In genomic region chr5:33247387-33247786, GRCm38 (mm10) we compare ENCODE assay signal across 9 mouse cellular contexts. TPM values are rescaled to one million over a fixed set of nuclear protein-coding genes. Genes with fewer than 3 reads are reported as not detected.
A peak's percentile ranks its signal among the peaks of the same experiment; 100 is the strongest.
DNase-seq lines count a peak whose midpoint lies in the region; ATAC-seq and TF ChIP-seq lines count a peak whose summit lies in the region.
"Had no signal": no experiment of that assay in that cellular context is flagged by ENCODE, and none has a peak within 500 bp of the region (broad histone marks: within the 10 kb centered on the region; RNA-seq: fewer than 3 reads in every experiment).

No protein-coding gene starts in this region.

- no peak overlapping the region for H3K4me3 ChIP-seq in kidney, adult 2 months (ENCODE audit: insufficient read depth, low read depth, low read length)
- no peak overlapping the region for H3K4me3 ChIP-seq in intestine, embryonic 15.5 days (replicated peaks)

- peaks cover 4% of the 10 kb centered on the region for H3K36me3 ChIP-seq in kidney, adult 2 months (ENCODE audit: control insufficient read depth, insufficient read depth, low read length)
- peaks cover 56% of the 10 kb centered on the region for H3K36me3 ChIP-seq in intestine, embryonic 15.5 days

- no peak overlapping the region for H3K4me2 ChIP-seq in intestine, embryonic 15.5 days (replicated peaks)

- ATAC-seq in intestine, embryonic 15.5 days: peak; percentile 42; the same call in 1 of the 2 replicates

- WGBS in kidney, adult 2 months: 85% methylated on average over 2 of the region's 2 CpGs
- 94% methylated on average over 2 of the region's 2 CpGs for WGBS in intestine, embryonic 15.5 days

- no peaks in the 10 kb centered on the region for H3K27me3 ChIP-seq in kidney, adult 2 months (replicated peaks; ENCODE audit: control insufficient read depth, insufficient read depth, low read length)
- no peaks in the 10 kb centered on the region for H3K27me3 ChIP-seq in intestine, embryonic 15.5 days (replicated peaks)

- no peak overlapping the region for H3K9ac ChIP-seq in intestine, embryonic 15.5 days

- DNase-seq in kidney, adult 2 months: peak; percentile 27
- DNase-seq in kidney, adult 11 months: no peak
- peak; percentile 26 for DNase-seq in urinary bladder, postnatal 14 days (ENCODE audit: low spot score)
- no peak for DNase-seq in urinary bladder, adult 18-20 months (ENCODE audit: low spot score in 2 of 2)
- DNase-seq in frontal cortex, postnatal 14 days (ENCODE audit: low spot score in 2 of 2): no peak
- no peak for DNase-seq in ovary, postnatal 10 days (ENCODE audit: low spot score)
- DNase-seq: layer of hippocampus, adult 9-11 months; thymus, adult 18-20 months had no signal

- peak; percentile 44; the same call in 1 of the 2 replicates for TF ChIP-seq CTCF in kidney, adult 2 months (conservative IDR thresholded peaks at IDR 0.05; ENCODE audit: insufficient read depth, insufficient read length, low read depth, low read length)

- peaks cover 3% of the 10 kb centered on the region; the same call in 1 of the 2 replicates for H3K4me1 ChIP-seq in kidney, adult 2 months (ENCODE audit: control insufficient read depth, insufficient read depth, low read length)
- peaks cover 14% of the 10 kb centered on the region; the same call in 1 of the 2 replicates for H3K4me1 ChIP-seq in intestine, embryonic 15.5 days (replicated peaks)

- peak overlapping the region; percentile 58 for H3K27ac ChIP-seq in kidney, adult 2 months (ENCODE audit: insufficient read depth, low read depth, low read length)
- no peak overlapping the region for H3K27ac ChIP-seq in intestine, embryonic 15.5 days

- no peak for TF ChIP-seq POLR2A in kidney, adult 2 months (IDR thresholded peaks at IDR 0.05; ENCODE audit: low read depth, low read length)

- H3K9me3 ChIP-seq in intestine, embryonic 15.5 days: no peaks in the 10 kb centered on the region

RNA-seq across cellular contexts. Expression of gene Ctbp1, which starts 27.4 kb away (rescaled TPM):
- polyA plus RNA-seq in kidney, adult 2 months (2012; rRNA removed): 209 and 253 TPM in 2 replicates
- polyA plus RNA-seq in intestine, embryonic 15.5 days (2015; fragmentation: Nextera tagmentation; extraction: Ambion mirVana): 275 and 293 TPM in 2 replicates

RNA-seq across cellular contexts. Expression of gene Spon2, which starts 29.1 kb away (rescaled TPM):
- polyA plus RNA-seq in kidney, adult 2 months (2012; rRNA removed): 1.5 and 2.5 TPM in 2 replicates
- 23.7 and 26.0 TPM in 2 replicates for polyA plus RNA-seq in intestine, embryonic 15.5 days (2015; fragmentation: Nextera tagmentation; extraction: Ambion mirVana)

Comparison
In these comparisons a context has a peak if more than half of its experiments do, and no peak if none do; other contexts are left out.
1. DNase-seq: peak in kidney, adult 2 months (single experiment) and urinary bladder, postnatal 14 days (single experiment); none in kidney, adult 11 months (single experiment), urinary bladder, adult 18-20 months (0 of 2), frontal cortex, postnatal 14 days (0 of 2) and ovary, postnatal 10 days (single experiment).